Mouse (Mus musculus) urinary bladder, postnatal 25 days (tissue): ENCODE data around the gene Cat.
A peak's percentile ranks its signal among the peaks of the same experiment; 100 is the strongest.

Experiments used
- DNase-seq: peaks from one replicate; pipeline ENCODE4 v3.0.0; 2022; ENCODE audit warnings: low spot score

Gene Cat

DNA sequence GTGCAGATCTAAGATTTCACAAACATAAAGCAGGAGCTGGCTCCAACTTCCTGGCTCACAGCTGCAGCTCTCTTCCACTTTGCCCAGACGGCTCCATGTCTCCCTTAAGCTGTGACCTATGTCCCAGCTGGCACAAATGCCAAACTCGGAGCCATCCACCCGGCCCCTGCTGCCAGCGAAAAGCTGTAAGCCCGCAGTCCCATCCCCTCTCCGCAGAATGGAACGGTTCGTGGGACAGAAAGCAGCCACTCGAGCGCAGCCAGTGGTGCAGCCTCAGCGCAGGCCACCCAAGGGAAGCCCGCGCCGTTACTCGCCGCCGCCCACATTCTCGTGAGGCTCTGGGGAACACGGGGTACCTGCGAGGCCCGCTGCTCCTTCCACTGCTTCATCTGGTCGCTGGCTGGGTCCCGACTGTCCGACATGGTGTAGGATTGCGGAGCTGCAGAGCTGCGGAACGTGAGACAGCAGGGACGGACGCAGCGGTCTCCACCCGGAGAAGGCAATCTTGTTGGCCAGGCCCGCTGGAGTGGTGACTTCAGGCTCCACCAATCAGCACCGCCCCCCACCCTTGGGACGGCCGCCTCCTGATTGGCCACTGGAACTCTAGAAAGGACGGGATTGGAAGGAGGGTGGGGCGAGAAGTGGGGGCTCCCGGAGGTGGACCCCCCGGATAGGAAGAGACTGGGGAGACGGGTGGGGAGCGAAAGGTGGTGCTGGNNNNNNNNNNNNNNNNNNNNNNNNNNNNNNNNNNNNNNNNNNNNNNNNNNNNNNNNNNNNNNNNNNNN lies at the start of gene Cat:
Cat (minus strand) TSS at position 544 of the 785 bp plus-strand sequence.
- DNase-seq: peak; percentile 87

DNA sequence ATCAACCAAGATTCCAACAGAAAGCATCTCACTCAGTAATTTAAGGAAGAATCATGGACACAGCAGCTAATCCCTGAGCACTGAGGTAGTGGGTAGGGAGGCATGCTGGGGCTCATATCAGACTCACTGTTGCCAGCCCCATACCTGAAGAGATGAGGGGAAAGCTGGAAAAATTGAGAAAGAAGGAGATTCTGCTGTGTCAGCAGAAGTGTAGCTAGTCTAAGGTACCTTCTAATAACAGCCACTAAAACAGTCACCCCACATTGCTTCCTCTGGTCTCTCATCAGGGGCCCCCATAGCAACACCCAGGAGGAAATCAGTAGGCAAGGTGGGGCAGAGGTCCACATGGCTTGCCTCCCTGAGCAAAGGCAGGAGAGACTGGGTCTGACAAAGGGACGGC lies 40.6 kb upstream of the Cat start:
- DNase-seq: no peak

DNA sequence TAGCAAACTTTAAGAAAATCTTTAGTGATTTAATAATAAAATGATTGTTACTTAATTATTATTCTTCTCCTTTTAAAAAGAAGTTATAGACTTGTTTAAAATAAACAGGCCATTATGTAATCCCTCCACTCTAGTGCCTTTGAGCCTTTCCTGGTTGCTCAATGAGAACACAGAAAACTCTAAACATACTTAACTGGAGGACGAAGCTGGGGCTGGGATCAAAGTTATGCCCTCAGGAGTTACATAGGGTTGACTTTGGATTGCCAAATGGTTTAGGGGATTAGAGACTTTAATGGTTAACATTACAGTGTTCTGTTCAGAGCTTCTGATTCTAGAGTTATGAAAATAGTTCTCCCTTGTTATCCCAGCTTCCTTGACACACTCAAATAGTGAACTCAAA lies 31.5 kb upstream of the Cat start:
- no peak for DNase-seq

DNA sequence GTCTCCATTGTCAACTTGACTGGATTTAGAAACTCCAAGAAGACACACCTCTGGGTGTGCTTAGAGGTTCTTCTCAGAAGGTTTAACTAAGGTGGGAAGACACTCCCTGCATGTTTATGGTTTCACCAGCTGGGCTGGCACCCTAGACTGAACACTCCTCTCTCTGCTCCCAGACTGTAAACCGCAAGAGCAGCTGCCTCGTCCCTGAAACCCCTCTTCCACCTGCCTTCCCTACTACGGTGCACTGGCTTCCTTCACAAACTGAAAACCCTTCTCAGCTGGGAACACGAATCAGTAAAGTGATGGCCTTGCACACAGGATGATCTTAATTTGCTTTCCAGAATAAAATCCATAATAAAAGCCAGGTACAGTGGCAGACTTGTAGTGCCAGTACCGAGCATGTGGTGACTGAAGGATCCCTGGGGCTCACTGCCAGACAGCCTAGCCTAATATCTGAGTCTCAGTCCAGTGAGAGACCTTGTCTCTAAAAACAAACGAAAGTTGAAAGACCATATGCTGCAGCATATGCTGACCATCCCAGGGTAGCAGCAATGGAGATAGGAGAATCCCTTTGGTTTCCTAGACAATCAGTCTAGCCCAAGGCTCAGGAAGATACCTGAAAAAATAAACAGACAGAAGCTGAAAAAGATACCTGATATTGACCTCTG lies 30.7 kb upstream of the Cat start:
- no peak for DNase-seq

DNA sequence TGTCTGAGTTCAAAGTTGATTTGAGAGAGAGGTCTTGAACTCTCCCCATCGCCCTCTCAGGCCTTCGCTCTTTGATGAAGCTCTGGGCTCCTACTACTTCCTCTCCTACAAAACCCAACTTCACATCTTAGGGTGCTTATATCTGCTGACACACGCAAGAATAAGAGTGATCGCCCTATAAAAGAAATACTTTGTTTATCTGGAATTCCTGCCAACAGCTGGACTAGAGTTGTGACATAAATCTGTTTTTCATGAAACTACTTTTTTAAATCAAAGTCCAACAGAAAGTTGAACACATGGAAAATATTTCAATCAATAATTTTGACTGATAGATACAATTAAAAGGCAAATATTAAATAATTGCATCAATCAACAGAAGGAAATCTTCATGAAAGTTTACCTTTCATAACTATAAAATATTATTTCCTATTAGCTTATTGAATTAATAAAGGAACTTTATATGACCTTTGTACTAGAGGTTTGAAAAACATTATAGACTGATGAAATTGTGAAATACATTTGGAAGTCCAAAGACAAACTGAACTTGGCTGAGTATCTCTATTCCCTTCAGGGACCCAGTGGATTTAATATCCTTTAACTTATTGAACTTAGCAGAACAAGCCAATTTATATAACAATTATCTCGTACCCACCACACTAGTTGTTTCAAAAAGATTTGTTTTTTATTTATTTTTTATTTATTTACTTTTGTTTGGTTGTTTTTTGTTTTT lies 27.3 kb upstream of the Cat start:
- no peak for DNase-seq

DNA sequence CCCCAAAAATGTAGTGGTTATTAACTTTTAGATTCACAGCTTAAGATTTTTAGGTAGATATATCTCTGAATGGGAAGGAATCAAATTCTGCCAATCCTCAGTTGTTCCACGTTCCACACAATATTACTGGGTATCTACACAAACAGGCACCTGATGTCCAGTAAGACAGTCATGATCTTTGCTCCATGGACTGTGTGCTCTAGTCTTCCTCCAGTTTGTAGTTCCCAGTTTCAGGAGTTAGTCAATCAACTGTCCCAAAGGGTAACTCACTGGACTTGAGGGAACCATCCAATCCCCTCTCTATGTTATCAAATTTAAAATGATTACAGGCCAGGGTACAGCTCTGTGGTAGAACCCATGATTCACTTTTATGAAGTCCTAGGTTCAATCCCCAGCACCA lies 26.7 kb upstream of the Cat start:
- DNase-seq: no peak

DNA sequence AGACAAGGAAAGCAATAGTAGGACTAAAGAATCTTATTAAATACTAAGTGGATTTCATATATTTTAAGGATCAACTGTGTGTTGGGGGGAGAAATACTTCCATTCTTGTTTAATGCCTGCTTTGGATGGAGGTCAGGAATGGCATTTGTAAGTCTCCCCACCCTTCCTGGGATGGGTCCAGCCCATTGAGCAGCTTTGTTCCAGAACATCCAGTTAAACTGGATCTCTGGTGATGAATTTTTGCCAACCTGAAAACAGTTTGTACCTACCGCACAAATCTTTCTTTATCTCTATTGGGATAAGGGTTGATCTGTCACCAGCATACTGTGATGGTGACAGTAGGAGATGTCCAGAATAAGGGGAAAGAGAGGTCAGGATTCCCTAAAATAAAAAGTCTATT lies 26.1 kb upstream of the Cat start:
- DNase-seq: no peak

DNA sequence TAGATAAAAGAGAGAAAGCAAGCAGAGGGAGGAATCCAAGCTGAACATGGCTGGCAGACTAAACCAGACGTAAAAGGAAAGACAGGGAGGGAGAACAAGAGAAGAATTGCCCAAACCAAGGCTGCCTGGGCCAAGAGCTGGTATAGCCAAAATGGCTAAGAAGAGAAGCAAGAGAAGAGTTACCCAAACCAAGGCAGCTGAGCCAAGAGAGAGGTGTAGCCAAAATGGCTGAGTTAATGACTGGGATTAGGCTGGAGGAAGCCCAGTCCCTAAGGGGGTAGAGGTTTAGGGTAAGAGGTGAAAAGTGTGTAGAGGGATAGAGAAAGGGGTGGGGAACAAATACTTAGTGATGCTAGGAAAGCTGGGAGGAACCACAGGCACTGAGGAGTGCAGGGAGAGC lies 22.7 kb upstream of the Cat start:
- DNase-seq: no peak

DNA sequence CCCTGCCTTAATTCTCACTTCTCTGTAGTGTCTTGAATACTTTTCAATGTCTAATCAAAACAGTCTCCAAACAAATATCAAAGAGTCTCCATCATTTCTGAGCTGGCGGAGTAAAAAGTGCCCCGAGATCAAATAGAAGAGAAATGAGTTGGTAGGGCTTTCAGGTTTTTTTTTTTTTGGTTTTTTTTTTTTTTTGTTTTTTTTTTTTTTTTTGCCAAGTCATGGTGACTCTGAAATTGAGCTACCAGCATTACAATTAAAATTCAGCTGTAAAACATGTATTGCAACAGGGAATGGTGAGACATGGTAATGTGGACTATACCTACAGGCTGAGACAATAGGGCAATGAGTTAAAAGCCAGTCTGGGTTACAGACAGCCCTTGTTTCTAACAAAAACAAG lies 21.0 kb upstream of the Cat start:
- no peak for DNase-seq

DNA sequence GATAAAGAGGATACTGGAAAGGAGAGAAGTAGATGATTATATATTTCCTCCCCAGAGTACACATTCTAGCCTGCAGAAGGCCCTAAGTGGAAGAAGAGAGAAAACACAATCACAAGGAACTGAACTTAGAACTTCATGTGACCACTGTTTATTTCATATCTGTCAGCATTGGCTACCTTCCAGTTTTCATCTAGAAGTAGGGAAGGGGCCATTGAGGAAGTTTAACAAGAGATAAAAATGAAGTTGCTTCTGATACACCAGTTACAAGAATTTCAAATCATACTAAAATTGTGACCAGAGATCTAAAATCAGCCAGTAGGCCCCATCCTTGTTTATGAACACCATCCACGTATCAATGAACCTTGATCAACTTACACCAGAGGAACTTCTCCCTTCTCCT lies 19.5 kb upstream of the Cat start:
- no peak for DNase-seq

DNA sequence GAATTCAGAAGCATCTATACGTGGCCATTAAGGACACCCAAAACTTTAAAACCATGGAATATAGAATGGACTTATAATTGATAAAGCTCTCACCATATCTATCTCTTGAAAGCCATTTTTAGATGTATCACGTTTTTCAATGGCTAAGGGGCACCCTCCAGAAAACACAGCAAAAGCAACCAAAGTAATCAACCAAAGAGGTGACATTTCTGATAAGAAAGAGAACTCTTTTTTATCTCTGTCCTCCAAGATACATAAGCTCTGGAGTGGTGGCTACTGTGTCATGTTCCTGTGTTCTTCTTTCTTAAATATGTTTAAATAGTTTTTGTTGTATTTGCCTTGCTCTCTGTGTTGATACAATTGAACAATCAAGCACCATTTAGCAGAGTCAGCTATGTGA lies 15.8 kb upstream of the Cat start:
- no peak for DNase-seq

DNA sequence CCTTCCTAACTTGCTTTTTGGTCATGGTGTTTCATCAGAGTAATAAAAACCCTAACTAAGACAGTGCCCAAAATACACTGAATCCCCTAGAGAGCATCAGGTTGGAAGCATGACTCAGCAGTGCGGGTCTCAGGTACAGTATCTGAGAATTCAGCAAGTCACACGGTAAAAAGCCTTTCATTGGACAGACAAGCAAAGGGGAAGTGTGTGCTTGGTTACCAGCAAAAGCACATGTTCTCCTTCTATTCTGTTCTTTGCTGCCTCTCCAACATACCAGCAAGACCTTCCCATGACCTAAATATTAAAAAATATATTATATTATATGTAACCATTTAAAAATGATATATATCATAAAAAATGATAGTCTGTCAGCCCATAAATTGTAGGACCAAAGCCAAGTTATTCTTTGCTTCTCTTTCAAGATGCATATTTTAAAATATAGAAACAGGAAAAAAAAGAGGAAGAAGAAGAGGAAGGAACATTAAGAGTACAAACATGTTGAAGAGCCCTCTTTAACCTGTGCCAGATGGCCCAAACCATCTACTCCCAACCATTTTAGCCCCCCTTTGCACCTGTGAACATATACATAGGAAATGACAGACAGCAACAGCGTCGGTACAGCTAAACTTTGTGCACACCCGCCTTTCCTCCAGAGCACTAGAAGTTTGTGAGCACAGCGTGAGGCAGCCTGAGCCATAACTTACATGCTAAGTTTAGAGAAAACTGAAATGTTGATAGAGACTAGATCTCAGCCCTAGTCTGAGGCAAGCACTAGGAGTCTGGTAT lies 10.9 kb upstream of the Cat start:
- no peak for DNase-seq

DNA sequence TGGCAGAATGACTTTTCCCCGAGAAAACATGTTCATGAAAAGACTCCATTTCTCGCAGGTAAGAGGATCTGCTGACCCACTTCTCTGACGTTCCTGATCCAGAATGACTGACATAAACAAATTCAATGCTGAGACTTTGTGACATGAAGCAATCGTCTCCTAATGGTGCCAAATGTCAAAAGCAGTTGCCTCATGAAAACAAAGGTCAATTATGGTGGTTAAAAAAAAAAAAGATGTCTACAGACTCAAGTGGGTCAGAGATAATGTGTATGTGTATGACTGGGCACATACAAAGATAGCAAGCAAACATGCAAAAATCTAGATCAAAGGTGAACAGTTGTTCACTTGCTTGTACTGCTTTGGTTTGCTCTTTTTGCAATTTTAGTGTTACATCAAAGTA lies 8.9 kb upstream of the Cat start:
- no peak for DNase-seq

DNA sequence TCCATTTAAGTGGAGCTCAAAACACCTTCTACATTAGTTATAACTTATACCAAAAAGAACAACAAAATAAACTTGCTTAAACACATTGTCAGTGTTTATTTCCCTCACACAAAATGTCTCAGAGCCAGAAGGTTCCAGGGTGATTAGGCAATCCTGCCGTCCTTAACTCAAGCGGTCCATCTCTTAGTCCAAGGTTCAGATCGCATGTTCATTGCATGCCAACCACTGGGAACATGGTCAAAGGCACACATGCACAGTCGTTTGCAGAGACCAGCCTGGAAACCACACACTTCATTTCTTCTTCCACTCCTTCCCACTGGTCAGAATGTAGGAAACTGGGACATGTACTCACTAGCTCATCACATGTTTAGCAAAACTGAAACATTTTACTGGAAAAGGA lies 7.6 kb upstream of the Cat start:
- DNase-seq: no peak

DNA sequence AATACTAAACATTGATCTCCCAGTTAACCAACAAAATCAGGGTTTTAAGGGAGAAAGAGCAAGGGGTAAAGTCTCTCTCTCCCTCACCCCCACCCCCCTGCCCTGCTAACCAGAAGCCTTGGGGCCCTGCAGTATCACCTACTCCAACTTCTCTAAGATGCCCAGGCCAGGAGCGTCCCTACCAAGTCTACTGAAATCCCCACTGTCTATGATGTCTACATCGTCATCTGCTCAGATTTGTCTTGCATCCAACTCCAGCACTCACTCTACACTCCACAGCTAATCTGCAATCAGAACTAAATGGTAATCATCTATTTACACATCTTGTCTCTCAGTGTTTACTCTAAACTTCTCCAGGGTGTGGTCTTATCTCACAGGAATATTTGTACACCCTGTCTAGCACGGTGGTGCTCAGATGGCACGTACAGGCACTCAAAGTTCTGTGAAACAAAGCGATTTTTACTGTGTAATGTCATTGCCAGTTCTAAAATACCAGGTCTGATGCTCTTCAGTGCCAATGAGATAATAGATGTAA lies 907 bp downstream of the Cat start:
- DNase-seq: no peak

DNA sequence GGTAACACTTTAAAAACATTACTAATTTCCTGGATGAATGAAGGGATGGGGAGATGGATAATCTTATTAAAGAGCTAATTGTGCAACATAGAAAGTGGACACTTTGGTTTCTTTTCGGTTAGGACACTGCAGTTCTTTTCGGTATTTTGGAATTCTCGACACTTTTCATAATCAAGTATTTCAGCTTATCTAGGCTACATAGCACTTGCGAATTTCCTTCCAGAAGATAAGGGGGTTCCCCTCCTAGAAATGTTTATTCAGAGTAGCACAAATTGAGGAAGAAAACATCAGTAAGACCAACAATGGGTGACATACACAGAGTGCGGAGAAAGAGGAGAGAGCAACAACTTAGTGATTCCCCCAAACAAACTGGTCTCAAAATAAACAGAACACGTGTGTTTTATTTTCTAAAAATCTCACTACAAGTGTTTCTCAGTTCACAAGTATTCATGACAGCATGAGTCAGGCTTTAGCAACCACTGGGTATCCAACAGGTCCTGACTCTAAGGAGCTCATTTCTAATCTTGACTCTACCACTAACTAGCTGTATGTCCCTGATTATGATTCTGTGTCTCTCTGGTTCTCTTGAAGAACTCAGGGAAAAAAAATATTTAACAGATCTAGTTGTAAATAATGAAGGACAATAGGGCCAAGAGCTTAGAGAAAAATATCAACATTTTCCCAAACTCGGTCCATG lies 1.5 kb downstream of the Cat start:
- no peak for DNase-seq

DNA sequence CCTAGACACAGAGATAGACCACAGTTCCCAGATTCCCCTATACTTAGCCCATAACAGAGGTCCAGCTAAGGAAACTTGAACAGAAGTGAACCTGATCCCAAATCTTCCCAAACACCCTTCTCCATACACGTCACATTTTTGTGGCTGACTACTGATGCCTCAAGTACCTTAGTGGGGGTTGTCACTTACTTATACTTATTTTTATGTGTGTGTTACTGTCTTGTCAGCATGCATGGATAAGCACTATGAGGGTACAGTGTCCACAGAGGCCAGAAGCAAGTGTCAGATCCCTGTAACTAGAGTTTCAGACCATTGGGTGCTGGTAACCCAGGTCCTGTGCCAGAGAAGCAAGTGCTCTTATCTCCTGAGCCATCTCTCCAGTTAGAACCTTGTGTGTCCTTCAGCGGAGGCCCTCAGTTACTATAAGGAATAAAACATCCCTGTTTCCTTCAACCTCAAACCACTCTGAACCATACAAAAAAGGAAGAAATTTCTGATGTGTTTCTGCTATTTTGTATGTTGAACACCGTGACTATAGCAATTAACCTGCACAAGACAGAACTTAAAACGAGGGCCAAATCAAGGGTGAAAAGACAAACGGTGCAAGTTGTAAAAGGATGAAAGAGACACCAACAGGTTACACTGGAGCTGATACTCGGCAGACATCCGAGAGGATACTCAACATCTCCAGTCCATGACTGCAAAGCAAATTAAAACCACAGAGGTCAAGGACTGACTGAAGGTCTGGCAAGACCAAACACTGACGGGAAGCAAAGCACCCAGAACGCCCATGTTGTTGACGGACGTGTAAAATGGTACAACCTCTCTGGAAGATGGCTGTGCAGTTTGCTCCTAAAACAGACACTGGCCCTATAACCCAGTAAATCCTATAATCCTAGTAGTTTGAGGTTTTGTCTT lies 3.4 kb downstream of the Cat start:
- DNase-seq: no peak

DNA sequence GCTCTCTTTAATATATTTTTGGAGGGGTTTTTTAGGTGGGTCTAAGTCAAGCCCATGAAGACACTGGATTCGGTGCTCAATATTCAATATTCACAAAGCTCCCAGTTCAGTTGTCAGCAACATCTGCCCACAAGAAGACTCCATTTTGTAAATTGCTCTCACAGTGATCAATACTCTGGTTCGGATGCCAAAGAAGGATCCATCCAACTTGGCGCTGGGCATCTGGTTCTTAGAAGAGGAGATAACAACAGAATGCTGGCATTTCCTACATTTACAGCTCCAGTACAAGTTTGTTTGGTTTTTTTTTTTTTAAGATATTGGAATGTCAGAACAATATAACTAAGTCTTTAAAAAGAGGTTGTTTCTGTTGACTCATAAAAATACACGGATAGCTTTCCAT lies 4.1 kb downstream of the Cat start:
- DNase-seq: no peak

DNA sequence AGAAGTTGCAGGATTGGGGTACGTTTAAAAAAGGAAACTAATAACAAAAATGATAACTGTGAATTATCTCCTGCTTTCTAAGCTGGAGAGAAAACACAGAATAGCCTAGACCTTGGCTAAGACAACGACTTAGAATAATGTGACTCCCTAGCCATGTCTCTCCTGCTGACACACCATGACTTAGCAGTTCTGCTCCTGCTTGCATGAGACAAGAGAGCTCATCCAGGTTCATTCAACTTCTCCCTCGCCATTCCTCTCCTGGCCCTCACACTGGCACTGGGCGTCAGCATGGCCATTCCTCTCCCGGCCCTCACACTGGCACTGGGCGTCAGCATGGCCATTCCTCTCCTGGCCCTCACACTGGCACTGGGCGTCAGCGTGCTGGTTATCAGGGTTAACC lies 4.7 kb downstream of the Cat start:
- no peak for DNase-seq

DNA sequence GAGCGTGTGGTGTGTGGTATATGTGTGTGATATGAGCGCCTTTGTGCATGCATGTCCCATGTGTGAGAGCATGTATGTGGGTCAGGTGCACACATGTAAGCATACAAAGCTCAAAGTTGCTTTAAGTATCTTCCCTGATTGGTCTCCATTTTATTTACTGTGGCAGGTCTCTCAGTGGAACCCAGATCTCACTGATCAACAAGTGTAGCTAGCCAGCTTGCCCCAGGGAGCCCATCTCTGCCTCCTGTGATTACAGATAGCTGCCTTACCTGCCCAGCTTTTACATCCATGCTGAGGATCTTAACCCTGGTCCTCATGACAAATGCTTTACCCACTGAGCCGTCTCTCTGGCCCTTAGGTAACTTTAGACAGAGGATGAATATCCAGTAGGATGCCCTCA lies 6.6 kb downstream of the Cat start:
- DNase-seq: no peak

DNA sequence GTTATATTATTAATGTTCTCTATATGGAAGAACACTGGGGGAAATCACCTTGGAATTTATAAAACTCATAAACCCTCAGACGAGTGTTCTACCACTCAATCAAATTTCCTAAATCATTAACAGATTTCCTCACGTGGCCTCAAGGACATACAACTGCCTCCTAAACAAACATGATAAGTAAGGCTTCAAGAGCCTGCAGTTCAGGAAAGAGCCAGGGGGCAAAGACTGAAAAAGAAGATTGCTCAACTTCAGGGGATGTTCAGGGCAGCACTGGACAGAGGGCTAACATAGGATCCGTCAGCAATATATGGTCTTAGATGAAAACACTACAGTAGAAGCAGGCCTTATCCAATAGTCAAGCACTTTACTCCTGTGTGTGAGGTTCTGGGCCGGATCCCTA lies 7.5 kb downstream of the Cat start:
- no peak for DNase-seq
